Mouse (Mus musculus) 416B (cell line): ENCODE data around the gene Galk1.

Experiments used
- DNase-seq: peaks from one replicate; pipeline ENCODE4 v3.0.0; 2011; ENCODE audit warnings: low read depth

Galk1 gene

DNA sequence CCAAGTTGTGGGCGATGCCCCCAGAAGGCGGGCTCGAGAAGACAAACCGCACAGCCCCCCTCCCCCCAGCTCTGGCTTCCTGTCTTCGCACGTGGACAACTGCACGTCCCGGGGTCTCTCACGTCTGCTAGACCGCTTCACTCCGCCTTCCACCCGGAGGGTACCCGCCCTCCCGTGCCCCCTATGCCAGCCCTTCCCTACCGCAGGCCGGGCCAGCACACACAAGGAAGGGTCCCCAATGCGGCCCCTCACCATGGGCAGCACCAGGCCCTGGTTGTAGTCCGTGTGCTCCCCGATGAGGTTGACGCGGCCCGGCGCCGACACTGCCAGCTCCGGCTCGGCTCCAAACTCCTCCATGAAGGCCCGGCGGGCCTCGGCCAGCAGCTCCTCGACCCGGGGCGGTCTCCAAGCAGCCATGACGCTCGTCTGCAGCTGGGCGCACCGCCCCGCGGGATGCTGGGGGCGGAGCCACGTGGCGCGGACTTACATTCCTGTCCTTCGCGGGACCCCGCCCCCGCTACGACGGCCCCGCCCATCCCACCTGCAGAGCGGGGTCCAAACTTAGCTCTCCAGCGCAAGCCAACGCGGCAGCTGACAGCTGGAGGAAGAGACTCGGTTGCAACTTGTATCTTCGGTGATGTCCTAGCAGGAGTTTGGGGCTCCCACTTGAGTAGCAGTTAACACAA lies at the start of gene Galk1:
Galk1 (minus strand) TSS at position 458 of the 686 bp plus-strand sequence.
- DNase-seq, result peak; percentile 95

DNA sequence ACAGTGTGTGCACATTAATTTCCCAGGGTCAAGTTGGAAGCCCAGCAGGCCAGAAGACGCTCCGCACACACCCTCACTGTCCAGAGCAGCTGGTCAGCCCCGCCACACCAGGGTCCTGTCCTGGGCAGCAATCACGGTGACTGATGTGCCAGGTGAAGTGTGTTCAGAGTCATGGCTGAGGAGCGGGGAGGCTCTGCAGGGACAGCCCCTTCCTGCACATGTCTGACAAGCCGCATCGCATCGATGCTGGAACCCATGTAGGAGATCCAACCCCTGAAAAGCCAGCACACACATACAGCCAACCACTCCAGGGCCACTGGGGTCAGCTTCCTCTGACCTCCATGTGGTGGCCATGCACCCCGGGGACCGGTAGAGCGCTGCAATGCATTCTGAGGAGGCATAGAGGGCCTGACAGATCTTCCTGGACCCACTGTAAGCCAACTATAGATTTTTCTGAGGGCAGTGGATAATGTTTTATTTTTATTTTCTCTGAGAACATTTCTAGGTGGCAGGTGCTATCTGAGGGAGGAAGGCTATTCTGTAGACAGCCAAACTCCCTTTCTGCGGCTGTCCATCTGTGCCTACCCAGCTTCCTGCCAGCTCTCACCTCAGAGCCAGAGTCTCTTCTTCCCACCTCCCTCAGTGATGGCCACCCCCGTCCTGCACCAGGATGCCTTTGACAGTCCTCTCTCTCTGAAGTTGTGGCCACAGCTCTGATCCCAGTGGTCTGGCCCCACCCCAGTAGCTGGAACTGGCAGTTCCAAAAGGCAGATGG lies 49.3 kb upstream of the Galk1 start:
- no peak for DNase-seq

GRCm38 (mm10) chr11:116060596-116060995 lies 48.1 kb upstream of the Galk1 start:
- DNase-seq, result no peak

DNA sequence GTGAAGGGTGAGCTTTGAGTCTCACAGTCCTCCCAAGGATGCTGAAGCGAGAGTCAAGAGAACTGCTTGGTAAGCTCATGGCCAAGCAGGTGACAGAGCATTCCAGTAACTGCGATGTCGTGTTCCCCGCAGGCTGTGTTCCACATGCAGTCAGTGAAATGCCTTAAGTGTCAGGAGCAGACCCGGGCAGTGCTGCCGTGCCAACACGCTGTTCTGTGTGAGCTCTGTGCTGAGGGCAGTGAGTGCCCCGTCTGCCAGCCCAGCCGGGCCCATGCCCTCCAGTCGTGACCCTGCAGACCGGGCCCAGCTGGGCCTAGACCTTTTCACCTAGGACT lies 47.1 kb upstream of the Galk1 start:
- no peak for DNase-seq

DNA sequence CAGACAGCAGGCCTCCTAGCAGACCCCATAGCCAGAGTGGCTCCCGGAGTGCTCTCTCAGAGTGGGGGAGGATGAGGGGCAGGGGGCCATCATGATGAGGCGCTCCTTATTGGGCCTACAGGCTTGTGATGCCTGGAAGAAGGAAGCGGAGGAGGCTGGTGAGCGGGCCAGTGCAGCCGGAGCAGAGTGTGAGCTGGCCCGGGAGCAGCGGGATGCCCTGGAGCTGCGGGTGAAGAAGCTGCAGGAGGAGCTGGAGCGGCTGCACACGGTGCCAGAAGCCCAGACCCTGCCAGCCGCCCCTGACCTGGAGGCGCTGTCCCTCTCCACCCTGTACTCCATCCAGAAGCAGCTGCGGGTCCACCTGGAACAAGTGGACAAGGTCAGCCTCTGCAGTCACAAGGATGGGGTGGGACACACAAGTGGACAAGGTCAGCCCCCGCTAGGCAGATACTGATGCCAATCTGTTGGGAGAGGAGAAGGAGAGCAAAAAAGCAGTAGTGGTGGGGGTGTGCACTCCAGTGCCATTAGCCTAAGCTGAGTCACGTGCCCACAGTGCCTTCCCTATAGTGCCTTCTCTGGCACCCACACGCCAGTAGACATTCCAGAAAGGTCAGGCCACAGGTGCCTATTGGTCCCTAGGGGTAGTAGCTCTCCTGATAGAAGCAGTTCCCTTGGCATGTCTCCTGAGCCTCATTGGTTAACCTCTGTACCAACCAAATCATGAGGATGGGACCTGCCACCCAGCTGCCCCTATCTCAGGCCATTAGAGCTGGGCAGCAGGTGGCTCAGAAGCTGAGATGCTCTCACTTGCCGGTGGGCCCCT lies 46.6 kb upstream of the Galk1 start:
- no peak for DNase-seq

- DNase-seq, result no peak
Observed at GRCm38 (mm10) chr11:116058022-116058614, 45.6 kb upstream of the Galk1 start.

DNA sequence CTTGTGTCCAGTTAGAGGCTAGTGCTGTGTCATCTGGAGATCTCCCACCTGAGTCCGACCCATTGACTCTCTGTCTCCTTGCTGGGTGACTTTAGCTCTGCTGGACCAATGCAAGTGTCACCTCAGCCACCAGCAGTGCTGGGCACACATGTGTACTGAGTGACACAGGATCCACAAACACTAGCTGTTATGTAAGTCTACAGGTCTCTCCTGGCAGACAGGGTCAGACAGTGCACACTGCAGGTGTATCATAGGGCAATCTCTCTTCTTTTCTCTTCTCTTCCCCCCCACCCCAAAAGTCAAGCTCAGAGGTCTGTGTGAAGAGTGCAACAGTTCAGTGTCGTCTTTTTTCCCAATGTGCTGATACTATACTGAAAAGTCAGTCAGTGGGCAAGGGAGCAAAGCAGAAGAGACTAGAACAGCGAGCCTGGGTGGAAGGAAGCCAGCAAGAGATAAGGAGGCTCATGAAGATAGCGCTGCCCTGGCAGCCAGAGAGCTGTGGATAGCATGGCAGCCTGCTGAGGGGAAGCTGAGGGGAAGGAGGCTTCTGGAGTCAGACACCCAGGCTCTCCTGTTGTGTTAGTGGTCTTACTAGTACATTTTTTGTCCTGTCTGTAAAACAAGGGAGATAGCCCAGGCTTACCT lies 44.8 kb upstream of the Galk1 start:
- DNase-seq, result no peak

- no peak for DNase-seq
Observed at GRCm38 (mm10) chr11:116055873-116056272, 43.4 kb upstream of the Galk1 start.

- DNase-seq, result no peak
Observed at GRCm38 (mm10) chr11:116053510-116054229, 41.2 kb upstream of the Galk1 start.

- no peak for DNase-seq
Observed at GRCm38 (mm10) chr11:116050196-116050595, 37.7 kb upstream of the Galk1 start.

DNA sequence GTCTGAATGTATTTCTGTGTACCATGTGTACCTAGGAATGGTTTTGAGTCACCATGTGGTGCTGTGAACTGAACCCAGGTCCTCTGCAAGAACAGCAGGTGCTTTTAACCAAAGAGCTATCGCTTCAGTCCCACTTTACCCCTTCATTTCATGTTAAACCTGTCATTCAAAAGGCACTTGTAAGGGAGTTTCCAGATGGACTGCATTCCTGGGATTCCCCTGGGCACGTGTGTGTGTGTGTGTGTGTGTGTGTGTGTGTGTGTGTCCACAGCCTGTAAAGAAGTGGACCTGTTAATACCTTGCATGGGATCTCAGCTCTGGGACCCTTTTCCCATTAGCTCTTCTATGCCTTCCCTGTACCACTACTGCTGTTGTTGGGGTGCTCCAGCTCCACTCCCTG lies 37.1 kb upstream of the Galk1 start:
- no peak for DNase-seq

- no peak for DNase-seq
Observed at GRCm38 (mm10) chr11:116045173-116045572, 32.7 kb upstream of the Galk1 start.

- peak; percentile 38 for DNase-seq
Observed at GRCm38 (mm10) chr11:116043286-116043685, 30.8 kb upstream of the Galk1 start.

GRCm38 (mm10) chr11:116042372-116043138 lies 30.0 kb upstream of the Galk1 start:
- DNase-seq, result no peak

DNA sequence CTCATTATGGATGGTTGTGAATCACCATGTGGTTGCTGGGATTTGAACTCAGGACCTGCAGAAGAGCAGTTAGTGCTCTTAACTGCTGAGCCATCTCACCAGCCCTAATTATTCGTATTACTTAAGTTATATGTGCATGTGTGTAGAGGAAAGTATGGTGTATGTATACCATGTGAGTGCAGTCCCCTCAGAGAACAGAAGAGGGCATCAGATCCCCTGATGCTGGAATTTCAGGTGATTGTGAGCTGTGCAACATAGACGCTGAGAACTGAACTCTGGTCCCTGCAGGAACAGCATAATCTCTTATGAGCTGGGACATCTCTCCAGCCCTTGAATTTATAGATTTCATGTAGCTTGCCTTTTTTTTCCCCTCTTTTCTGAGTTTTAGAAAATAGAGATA lies 29.3 kb upstream of the Galk1 start:
- DNase-seq, result no peak

- DNase-seq, result no peak
Observed at GRCm38 (mm10) chr11:116040593-116040992, 28.1 kb upstream of the Galk1 start.

DNA sequence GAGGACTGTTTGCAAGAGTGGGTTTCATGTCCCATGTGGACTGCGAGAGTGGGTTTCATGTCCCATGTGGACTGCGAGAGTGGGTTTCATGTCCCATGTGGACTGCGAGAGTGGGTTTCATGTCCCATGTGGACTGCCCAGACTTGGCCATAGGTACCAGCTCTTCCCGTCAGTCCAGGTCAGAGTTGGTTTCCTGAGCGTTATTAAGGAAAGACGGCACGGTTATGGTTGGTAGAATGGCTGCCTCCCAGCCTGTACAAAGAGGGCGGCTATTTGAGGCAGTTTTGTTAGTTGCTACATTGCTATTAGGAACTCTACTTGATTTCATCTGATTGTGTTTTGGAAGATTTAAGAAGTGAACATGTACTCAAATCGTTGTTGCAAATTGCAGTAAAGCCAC lies 25.3 kb upstream of the Galk1 start:
- DNase-seq, result no peak

- DNase-seq, result no peak
Observed at GRCm38 (mm10) chr11:116036671-116037070, 24.2 kb upstream of the Galk1 start.

DNA sequence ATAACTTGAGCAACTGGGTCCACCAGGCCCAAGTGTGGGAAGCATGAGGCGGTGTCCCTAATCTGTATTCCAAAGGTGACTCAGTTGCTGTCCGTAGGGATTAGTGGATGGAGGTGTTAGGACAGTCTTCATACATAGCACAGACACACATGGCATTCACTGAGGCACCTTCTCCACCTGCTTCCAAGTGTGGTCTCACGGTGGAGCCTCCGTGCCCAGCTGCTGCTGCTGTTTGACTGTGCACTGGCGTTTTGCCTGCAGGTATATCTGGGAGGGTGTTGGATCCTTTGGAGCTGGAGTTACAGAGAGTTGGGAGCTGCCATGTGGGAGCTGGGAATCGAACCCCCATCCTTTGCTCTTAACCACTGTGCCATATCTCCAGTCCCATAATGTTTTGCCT lies 22.1 kb upstream of the Galk1 start:
- no peak for DNase-seq
